Mouse (Mus musculus) hindbrain, postnatal 0 days (tissue): ENCODE results near the gene Aph1a. TPM values are rescaled to one million over a fixed set of nuclear protein-coding genes. Genes with fewer than 3 reads are reported as not detected.

Experiments
- ATAC-seq: fragments of 200-750 bp; cut with Nextera tagmentation; 2 replicates; pipeline ENCODE4 v1.8.0; 2017; ENCODE audit warnings: mild to moderate bottlenecking, moderate TSS enrichment, moderate library complexity
- DNase-seq: peaks from one replicate; pipeline ENCODE4 v3.0.0-alpha.2; 2015; ENCODE audit warnings: low spot score
- H3K27ac ChIP-seq: fragments of 300-500 bp; sonication (generic); 2 replicates; pipeline ENCODE4 v1.5.1; 2014; ENCODE audit warnings: mild to moderate bottlenecking
- H3K27me3 ChIP-seq: fragments of 300-500 bp; sonication (generic); 2 replicates; pipeline ENCODE4 v1.6.1; 2014; ENCODE audit warnings: low read length, mixed read lengths; ENCODE audit not compliant: insufficient read depth
- H3K36me3 ChIP-seq: fragments of 300-500 bp; sonication (generic); 2 replicates; pipeline ENCODE4 v1.6.1; 2014; ENCODE audit warnings: low read length, mixed read lengths; ENCODE audit not compliant: insufficient read depth
- H3K4me1 ChIP-seq: fragments of 300-500 bp; sonication (generic); 2 replicates; pipeline ENCODE4 v1.6.1; 2014; ENCODE audit warnings: antibody characterized with exemption, low read length, mixed read lengths; ENCODE audit not compliant: insufficient read depth
- H3K4me2 ChIP-seq: fragments of 300-500 bp; sonication (generic); 2 replicates; pipeline ENCODE4 v1.6.1; 2014; ENCODE audit warnings: low read depth, mild to moderate bottlenecking, low read length, moderate library complexity, mixed read lengths
- H3K4me3 ChIP-seq: fragments of 300-500 bp; sonication (generic); 2 replicates; pipeline ENCODE4 v1.5.1; 2014; ENCODE audit warnings: low read length
- H3K9ac ChIP-seq: fragments of 300-500 bp; sonication (generic); replicated peaks from 2 replicates; pipeline ENCODE4 v1.6.1; 2014; ENCODE audit warnings: mild to moderate bottlenecking, low read length, moderate library complexity, mixed read lengths
- H3K9me3 ChIP-seq: fragments of 300-500 bp; sonication (generic); 2 replicates; pipeline ENCODE4 v1.6.1; 2016; ENCODE audit warnings: low read length, mixed read lengths
- CTCF ChIP-seq: IDR thresholded peaks from 2 replicates; pipeline ENCODE4 v1.5.1; 2016; ENCODE audit warnings: antibody characterized with exemption, control low read depth, low read depth
- WGBS: fragments of 180-500 bp; shearing (Covaris S2); extraction: QIAGEN DNeasy Blood & Tissue Kit; methylation state at CpG from one replicate; pipeline ENCODE4 v1.1.7; 2014; 5-methylcytosine and 5-hydroxymethylcytosine counted together
- polyA plus RNA-seq: library from polyadenylated mRNA; unstranded; fragments of >200 nt; fragmentation: Nextera tagmentation; extraction: Ambion mirVana; gene quantifications from 2 replicates; pipeline ENCODE4 v1.2.1, GENCODE M21; 2015
- total RNA-seq: library from RNA; depleted of rRNA; stranded (reverse); fragments of >200 nt; gene quantifications from 2 replicates; pipeline ENCODE4 v1.2.3, GENCODE M21; 2014

Gene Aph1a
- total and polyA plus RNA-seq, 2 experiments from 2014 or later: 41.1 to 99.4 TPM

DNA sequence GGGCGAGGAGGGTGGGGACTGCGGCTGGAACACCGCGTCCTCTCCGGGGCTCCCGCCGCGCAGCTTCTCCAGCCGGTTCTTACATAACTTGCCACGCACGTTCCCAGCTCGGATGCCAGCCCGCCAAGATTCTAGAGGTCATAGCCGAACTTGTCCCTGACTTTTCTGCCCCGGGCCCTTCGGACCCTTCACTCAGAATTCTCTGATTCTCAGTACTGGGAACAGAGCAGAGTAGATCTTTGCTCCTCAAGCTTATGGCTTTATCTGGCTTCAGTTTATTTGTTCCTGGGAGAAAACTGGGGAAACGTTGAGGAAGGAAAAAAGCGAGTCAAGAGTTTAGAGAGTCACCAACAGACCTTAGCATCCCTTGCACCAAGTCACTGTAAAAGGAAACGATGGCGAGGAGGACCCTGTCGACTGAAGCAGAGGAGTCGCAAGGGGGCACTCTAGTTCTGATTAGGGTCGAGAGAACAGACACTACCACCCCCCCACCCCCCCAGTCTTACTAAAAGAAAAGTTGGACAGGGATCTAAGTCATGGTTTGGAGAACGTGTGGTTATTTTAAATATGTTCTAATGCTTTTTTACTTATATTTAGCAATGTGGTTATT, 10.8 kb upstream of the Aph1a start:
- no peak for ATAC-seq
- H3K27ac ChIP-seq: peak overlapping the region; percentile 72; the same call in 1 of the 2 replicates
- peak; percentile 65 for TF ChIP-seq CTCF
- H3K9me3 ChIP-seq: no peaks in the 10 kb centered on the region
- 3% methylated on average over 24 of the region's 24 CpGs for WGBS
- no peaks in the 10 kb centered on the region for H3K27me3 ChIP-seq
- peak overlapping the region; percentile 56 for H3K4me3 ChIP-seq
- peak; percentile 79 for DNase-seq
- no peaks in the 10 kb centered on the region for H3K36me3 ChIP-seq
- peaks cover 5% of the 10 kb centered on the region; the same call in 1 of the 2 replicates for H3K4me1 ChIP-seq
- H3K9ac ChIP-seq: peak overlapping the region; percentile 38
- H3K4me2 ChIP-seq: peak overlapping the region; percentile 98

DNA sequence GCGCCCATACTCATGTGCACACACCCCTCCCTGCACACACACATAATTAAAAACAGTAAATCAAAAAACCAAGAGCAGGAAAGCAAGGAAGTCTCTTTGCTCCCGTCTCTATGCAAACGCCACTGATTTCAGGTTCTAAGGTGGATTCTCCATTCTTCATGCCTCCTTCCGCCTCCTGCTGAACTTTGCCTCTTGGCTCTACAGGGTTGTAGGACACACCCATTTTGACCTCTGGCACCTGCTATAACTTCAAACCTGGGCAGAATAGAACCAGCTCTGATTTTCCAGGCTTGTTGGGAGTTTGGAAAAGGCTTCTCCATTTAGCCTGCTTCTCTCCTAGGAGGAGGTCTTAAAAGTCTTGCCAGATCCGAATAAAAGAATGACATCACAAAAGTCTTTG, 9.4 kb upstream of the Aph1a start:
- no peaks in the 10 kb centered on the region for H3K27me3 ChIP-seq
- H3K27ac ChIP-seq: no peak overlapping the region
- DNase-seq (no peak), ATAC-seq (no peak)
- no peak for TF ChIP-seq CTCF
- 85% methylated on average over 5 of the region's 5 CpGs for WGBS
- H3K4me3 ChIP-seq: no peak overlapping the region
- H3K4me2 ChIP-seq: no peak overlapping the region
- no peaks in the 10 kb centered on the region for H3K36me3 ChIP-seq
- H3K4me1 ChIP-seq: peaks cover 5% of the 10 kb centered on the region; the same call in 1 of the 2 replicates
- H3K9me3 ChIP-seq: no peaks in the 10 kb centered on the region
- H3K9ac ChIP-seq: no peak overlapping the region

DNA sequence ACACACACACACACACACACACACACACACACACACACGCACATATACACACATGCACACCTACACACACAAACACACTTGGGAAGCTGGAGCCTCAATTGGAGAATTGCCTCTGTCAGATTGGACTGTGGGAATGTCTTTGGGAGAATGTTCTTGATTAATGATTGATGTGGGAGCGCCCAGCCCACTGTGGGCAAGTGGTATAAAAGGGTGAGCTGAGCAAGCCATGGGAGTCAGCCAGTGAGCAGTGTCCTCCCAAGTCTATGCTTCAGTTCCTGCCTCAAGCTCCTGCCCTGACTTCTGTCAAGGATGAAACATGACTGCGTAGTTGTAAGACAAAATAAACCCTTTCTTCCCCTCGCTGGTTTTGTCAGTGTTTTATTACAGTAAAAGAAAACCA, 6.2 kb upstream of the Aph1a start:
- H3K27me3 ChIP-seq: no peaks in the 10 kb centered on the region
- no peak for TF ChIP-seq CTCF
- no peak overlapping the region for H3K4me3 ChIP-seq
- ATAC-seq (no peak), DNase-seq (no peak)
- no peak overlapping the region for H3K4me2 ChIP-seq
- no peak overlapping the region for H3K27ac ChIP-seq
- 88% methylated on average over 4 of the region's 4 CpGs for WGBS
- H3K36me3 ChIP-seq: no peaks in the 10 kb centered on the region
- peaks cover 3% of the 10 kb centered on the region; the same call in 1 of the 2 replicates for H3K4me1 ChIP-seq
- no peaks in the 10 kb centered on the region for H3K9me3 ChIP-seq
- H3K9ac ChIP-seq: no peak overlapping the region

DNA sequence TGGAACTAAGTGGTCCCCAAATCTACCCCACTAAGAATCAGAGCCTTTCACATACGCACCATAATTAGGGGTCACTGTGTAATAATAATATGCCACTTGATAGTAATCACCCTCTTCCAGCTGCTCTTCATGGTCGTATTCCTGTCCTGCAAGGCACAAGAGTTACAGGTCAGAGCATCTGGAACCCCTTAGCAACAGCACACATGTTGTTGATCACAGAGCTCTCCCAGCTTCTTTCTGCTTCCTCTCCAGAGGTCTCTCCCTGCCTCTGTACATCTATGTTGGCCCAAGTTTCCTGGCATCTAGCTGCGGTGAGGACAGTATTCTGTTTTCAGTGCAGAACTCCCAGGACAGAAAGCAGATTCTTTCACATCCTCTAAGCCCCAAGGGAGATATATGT, 4.1 kb upstream of the Aph1a start:
- Histone ChIP-seq H3K27ac (no peak overlapping the region), H3K27me3 (no peaks in the 10 kb centered on the region), H3K9me3 (no peaks in the 10 kb centered on the region), H3K4me3 (no peak overlapping the region), H3K4me1 (0 out of 2 replicates have a peak, but pooled peaks cover 5% of the 10 kb centered on the region), H3K4me2 (no peak overlapping the region), H3K36me3 (no peaks in the 10 kb centered on the region), H3K9ac (no peak overlapping the region)
- no peak for ATAC-seq
- TF ChIP-seq CTCF: no peak
- DNase-seq: no peak
- WGBS: 79% methylated on average over 3 of the region's 3 CpGs

DNA sequence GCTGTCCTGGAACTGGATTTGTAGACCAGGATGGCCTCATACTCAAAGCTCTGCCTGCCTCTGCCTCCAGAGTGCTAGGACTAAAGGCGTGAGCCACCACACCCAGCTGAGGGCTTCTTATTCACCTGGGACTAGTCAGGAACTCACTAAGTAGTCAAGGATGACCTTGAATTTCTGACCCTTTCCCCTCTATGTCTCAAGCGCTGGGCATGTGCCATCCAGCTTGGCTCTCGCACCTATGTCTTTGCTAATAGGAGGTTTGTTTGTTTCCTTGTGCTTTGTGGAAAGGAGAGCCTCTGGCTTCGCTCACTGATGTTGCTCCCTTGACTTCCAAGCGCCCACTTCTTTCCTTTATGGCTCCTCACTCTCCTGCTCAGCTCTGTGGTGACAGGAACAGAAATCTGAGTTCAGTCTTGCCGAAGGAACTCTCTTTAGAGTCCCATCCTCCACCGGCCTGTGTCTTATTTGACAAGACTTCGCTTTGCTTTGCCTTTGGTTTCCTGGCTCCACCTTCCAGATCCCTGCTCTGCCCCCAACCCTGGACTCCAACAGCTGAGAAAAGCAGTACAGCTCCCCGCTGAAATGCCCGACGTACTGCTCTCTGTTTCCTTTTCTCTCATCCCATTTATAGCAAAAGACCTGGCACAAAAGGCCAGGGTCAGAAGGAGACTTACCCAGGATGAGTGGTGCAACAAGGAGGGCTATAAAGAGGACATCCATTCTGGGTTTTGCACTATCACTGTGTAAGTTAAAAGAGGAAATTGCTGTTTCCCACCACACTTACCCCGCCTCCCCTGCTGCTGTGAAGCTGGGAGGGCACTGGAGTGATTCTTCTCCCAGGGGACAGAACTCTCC, 2.3 kb upstream of the Aph1a start, which contains the start of gene BC028528:
Gene BC028528, minus strand, starts transcription at position 795 of the 855 bp plus-strand sequence.
- DNase-seq (peak; percentile 18), ATAC-seq (no peak)
- Histone ChIP-seq H3K27ac (peak within 1 kb of the TSS; percentile 72), H3K4me3 (no peak within 1 kb of the TSS; the same call in 1 of the 2 replicates), H3K9ac (no peak within 1 kb of the TSS; the same call in 1 of the 2 replicates), H3K4me1 (peaks cover 8% of the 10 kb centered on the region; the same call in 1 of the 2 replicates), H3K36me3 (no peaks in the 10 kb centered on the region), H3K9me3 (no peaks in the 10 kb centered on the region), H3K4me2 (peak within 1 kb of the TSS; percentile 25), H3K27me3 (no peaks in the 10 kb centered on the region)
- WGBS: 25% methylated on average over 12 of the region's 12 CpGs
- TF ChIP-seq CTCF: no peak

DNA sequence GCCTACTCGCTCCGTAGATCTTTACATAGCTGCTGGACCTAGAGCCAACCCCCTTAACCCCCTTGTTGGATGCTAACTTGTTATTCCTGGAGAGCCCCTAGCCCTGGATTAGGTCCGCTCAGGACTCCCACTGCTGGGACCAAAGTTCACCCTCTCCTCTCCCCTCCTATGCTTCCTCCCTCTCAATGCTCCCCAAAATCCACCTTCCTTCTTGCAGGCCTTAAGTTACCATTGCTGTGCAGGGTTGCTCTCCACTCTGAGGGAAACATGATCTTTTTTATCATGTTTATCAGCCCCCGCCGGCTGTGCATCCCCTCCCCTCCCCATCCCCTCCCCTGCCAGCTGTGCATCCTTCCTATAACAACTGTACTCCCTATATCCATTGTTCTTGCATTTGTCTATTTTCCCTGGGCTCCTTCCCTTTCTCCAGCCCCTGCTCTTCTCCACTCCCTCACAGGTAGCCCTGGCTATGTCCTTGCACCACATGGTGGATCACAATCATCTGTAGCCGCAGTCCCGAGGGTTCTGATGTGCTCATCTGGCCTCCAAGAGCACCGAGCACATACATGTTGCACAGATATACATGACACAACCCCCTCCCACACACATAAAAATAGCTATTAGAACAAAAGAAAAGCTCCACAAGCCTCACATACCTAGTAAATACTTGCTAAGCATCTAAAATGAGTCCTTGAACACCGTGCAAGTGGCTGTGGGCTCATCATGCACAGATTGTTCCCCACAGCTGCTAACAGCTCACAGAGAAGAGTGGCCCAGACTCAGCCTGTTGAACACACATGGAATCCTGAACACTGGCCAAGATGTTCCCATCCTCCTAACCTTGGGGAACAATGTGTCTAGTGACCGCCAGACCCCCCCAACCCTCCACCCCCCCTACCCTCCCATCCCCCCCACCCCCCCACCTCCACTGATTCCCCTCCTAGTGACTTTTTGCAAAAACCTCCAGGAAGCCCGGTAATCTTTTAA, 1.4 kb upstream of the Aph1a start:
- ATAC-seq (no peak), DNase-seq (no peak)
- no peak overlapping the region for H3K4me3 ChIP-seq
- H3K4me1 ChIP-seq: peaks cover 8% of the 10 kb centered on the region; the same call in 1 of the 2 replicates
- TF ChIP-seq CTCF: no peak
- no peaks in the 10 kb centered on the region for H3K36me3 ChIP-seq
- no peaks in the 10 kb centered on the region for H3K9me3 ChIP-seq
- H3K4me2 ChIP-seq: peak overlapping the region; percentile 70
- H3K27ac ChIP-seq: peak overlapping the region; percentile 72
- H3K27me3 ChIP-seq: no peaks in the 10 kb centered on the region
- WGBS: 41% methylated on average over 11 of the region's 11 CpGs
- H3K9ac ChIP-seq: no peak overlapping the region; the same call in 1 of the 2 replicates
